Mouse (Mus musculus) hindbrain, embryonic 15.5 days (tissue): ENCODE measurements around the gene Krt36. TPM values are rescaled to one million over a fixed set of nuclear protein-coding genes. Genes with fewer than 3 reads are reported as not detected.
A peak's percentile ranks its signal among the peaks of the same experiment; 100 is the strongest.

Experiments used
- ATAC-seq: fragments of 200-750 bp; cut with Nextera tagmentation; 2 replicates; pipeline ENCODE4 v1.8.0; 2017; ENCODE audit warnings: low read depth, moderate number of reproducible peaks, moderate TSS enrichment; ENCODE audit not compliant: low FRiP score
- H3K27ac ChIP-seq: fragments of 300-500 bp; sonication (generic); replicated peaks from 2 replicates; pipeline ENCODE4 v1.5.1; 2015; ENCODE audit warnings: mild to moderate bottlenecking, inconsistent platforms
- H3K27me3 ChIP-seq: fragments of 300-500 bp; sonication (generic); 2 replicates; pipeline ENCODE4 v1.6.1; 2015; ENCODE audit warnings: control low read depth, inconsistent platforms
- H3K36me3 ChIP-seq: fragments of 300-500 bp; sonication (generic); 2 replicates; pipeline ENCODE4 v1.6.1; 2015; ENCODE audit warnings: control low read depth, inconsistent platforms
- H3K4me1 ChIP-seq: fragments of 300-500 bp; sonication (generic); replicated peaks from 2 replicates; pipeline ENCODE4 v1.6.1; 2015; ENCODE audit warnings: control low read depth, inconsistent platforms
- H3K4me2 ChIP-seq: fragments of 300-500 bp; sonication (generic); 2 replicates; pipeline ENCODE4 v1.6.1; 2015; ENCODE audit warnings: moderate library complexity, mild to moderate bottlenecking, inconsistent platforms
- H3K4me3 ChIP-seq: fragments of 300-500 bp; sonication (generic); 2 replicates; pipeline ENCODE4 v1.5.1; 2015; ENCODE audit warnings: mild to moderate bottlenecking, inconsistent platforms
- H3K9ac ChIP-seq: fragments of 300-500 bp; sonication (generic); 2 replicates; pipeline ENCODE4 v1.6.1; 2015; ENCODE audit warnings: inconsistent platforms
- H3K9me3 ChIP-seq: fragments of 300-500 bp; sonication (generic); 2 replicates; pipeline ENCODE4 v1.6.1; 2016; ENCODE audit warnings: control low read depth, inconsistent platforms
- WGBS: fragments of 180-500 bp; shearing (Covaris S2); methylation state at CpG from one replicate; pipeline ENCODE4 v1.1.7; 2015; 5-methylcytosine and 5-hydroxymethylcytosine counted together
- polyA plus RNA-seq: library from polyadenylated mRNA; unstranded; fragments of >200 nt; fragmentation: Nextera tagmentation; extraction: Ambion mirVana; gene quantifications from 2 replicates; pipeline ENCODE4 v1.2.1, GENCODE M21; 2015

Krt36 gene
- polyA plus RNA-seq = not detected in 2 replicates

DNA sequence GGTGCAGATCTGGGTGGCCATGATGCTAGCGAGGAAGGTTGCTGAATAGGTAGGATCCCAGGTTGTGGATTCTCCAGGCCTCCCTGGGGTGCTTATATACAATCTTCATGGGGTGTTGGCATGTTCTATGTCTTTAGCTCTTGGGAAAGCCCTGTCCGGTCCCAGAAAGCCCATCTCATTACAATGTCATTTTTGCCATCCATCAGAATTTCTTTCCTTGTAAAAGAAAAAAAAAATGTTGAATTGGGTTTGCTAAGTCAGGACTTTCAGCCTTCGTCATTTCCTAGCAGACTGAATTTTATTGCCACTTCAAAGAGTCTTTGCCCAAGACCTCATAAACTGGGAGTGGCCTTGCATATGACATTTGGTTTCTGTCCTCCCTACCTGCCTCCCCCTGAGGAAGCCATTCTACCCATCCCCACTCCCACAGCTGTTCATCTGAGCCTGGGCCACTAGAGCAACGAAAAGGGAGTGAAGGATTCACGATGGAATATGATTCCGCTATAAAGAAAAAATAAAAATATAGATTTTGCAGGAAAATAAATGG lies at the start of gene Krt36:
Krt36 (minus strand) TSS at position 51 of the 547 bp plus-strand sequence.
- Histone ChIP-seq H3K4me2 (no peak within 1 kb of the TSS), H3K4me3 (no peak within 1 kb of the TSS), H3K36me3 (no peaks in the 10 kb centered on the region), H3K27me3 (no peaks in the 10 kb centered on the region), H3K9ac (no peak within 1 kb of the TSS), H3K27ac (no peak within 1 kb of the TSS), H3K4me1 (no peaks in the 10 kb centered on the region), H3K9me3 (no peaks in the 10 kb centered on the region)
- no peak for ATAC-seq
- WGBS = 93% methylated on average over 6 of the region's 6 CpGs

DNA sequence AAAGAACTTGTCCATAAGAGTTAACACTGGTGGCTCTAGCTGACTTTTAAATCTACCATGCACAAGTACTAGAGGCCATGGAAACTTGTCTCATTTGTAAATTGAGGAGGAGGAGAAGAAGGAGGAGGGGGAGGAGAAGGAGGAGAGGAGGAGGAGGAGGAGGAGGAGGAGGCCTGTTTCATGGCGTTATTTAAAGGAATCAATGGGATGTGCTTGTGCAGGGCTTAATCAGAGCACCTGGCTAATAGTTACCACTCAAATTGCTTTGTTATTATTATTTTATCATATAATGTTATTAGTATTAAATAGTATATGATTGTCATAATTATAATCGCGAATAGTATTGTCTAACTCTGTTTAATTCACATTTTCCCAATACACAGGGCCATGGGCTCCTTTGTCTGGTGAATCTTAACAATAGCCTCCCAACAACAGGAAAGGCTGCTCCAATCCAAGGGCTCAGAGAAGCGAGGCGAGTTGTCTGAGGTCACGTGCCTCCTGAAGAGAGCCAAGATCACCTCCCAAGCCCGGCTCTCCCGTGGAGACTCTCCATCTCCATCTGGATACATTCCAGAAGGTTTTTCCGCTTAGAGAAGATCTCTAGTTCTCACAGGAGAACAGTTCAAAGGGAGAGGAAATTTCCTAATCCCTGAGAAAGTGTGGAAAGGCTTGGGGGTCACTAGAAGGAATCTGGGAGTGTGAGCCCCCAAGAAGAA lies 43.3 kb upstream of the Krt36 start, which contains the start of gene Krt19:
Krt19 (minus strand) TSS at position 51 of the 716 bp plus-strand sequence.
- Histone ChIP-seq H3K36me3 (no peaks in the 10 kb centered on the region), H3K4me2 (no peak within 1 kb of the TSS), H3K4me3 (no peak within 1 kb of the TSS), H3K27ac (no peak within 1 kb of the TSS), H3K4me1 (peaks cover 13% of the 10 kb centered on the region), H3K27me3 (peaks cover 31% of the 10 kb centered on the region), H3K9ac (no peak within 1 kb of the TSS), H3K9me3 (no peaks in the 10 kb centered on the region)
- 45% methylated on average over 9 of the region's 9 CpGs for WGBS
- ATAC-seq = no peak

DNA sequence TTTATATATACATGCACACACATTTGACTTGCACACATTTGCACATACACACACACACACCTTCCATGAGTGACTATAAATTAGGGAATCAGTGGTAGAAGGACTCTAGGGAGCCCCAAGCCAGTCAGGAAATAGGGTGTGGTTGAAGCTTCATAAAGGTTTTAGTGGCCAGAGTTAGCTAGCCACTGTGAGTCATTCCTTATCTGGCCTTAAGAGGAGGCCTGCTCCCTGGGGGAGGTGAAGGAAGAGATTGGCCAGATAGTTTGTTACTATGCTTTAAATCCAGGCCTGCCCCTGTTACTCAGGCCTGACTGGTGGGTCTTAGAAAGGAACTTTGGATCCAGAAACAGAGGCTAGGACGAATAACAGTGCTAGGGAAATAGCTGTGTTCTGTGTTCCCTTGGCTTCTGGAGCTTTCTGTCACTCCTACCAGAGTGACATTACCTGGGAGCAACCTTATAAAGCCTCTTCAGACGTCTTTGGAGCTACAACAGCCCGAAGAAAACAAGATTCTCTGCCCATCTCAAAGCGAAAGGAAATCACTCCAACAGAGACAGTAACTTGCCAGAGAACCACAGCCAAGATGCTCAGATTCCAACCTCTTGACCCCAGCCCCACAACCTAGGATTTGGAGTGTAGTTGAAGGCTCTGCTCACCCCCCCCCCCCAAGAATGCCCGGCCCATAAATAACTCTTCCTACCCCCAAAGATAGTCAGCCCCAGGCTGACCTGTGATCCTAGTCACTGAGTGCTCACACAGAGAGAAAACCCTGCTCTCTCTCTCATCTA lies 42.3 kb upstream of the Krt36 start:
- 80% methylated on average over 5 of the region's 5 CpGs for WGBS
- no peak overlapping the region for H3K4me2 ChIP-seq
- H3K4me1 ChIP-seq = peaks cover 13% of the 10 kb centered on the region
- no peak overlapping the region for H3K9ac ChIP-seq
- no peaks in the 10 kb centered on the region for H3K36me3 ChIP-seq
- no peak overlapping the region for H3K27ac ChIP-seq
- no peak for ATAC-seq
- no peaks in the 10 kb centered on the region for H3K9me3 ChIP-seq
- H3K4me3 ChIP-seq = no peak overlapping the region
- H3K27me3 ChIP-seq = peaks cover 32% of the 10 kb centered on the region

DNA sequence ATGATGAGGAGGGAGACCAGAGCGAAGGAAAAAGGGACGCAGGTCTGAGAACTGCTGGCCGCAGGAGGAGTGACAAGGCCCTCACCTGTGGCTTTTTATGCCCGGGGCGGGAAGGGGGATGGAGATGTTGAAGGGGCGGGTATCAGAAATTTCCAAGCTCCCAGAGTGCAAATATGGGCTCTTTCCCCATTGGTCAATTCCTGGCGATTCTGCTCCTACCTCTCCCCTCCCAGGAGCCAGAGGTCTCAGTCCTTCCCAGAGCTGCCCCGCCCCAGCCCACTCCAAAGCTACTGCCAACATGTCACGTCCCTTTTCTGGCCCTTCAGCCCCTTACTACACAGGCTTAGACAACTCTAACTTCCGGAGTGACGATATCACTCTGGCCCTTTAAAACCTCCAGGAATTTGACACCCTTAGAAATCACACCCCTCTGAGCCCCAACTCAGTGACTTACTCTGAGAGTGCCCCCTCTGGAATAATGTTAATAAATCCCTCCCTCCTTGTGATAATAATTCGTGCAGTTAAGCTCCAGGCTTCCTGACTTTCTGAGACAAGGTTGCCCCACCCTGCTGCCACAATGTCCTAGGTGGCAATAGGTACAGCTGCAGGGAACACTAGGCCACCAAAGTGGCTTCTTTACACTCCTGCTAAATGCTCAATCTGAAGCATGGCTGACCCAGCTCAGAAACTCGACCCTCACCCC lies 40.6 kb upstream of the Krt36 start:
- Histone ChIP-seq H3K36me3 (no peaks in the 10 kb centered on the region), H3K27ac (no peak overlapping the region), H3K4me2 (peak overlapping the region; percentile 56), H3K9me3 (no peaks in the 10 kb centered on the region), H3K4me1 (peaks cover 13% of the 10 kb centered on the region), H3K27me3 (peaks cover 32% of the 10 kb centered on the region), H3K4me3 (peak overlapping the region; percentile 26), H3K9ac (no peak overlapping the region)
- no peak for ATAC-seq
- WGBS = 9% methylated on average over 13 of the region's 13 CpGs

GRCm38 (mm10) chr11:100145104-100145503 lies 39.7 kb upstream of the Krt36 start:
- H3K36me3 ChIP-seq = no peaks in the 10 kb centered on the region
- peaks cover 13% of the 10 kb centered on the region for H3K4me1 ChIP-seq
- peak overlapping the region; percentile 56 for H3K4me2 ChIP-seq
- no peaks in the 10 kb centered on the region for H3K9me3 ChIP-seq
- no peak overlapping the region for H3K27ac ChIP-seq
- peak overlapping the region; percentile 26 for H3K4me3 ChIP-seq
- 1% methylated on average over 20 of the region's 20 CpGs for WGBS
- ATAC-seq = no peak
- H3K27me3 ChIP-seq = peaks cover 32% of the 10 kb centered on the region
- H3K9ac ChIP-seq = no peak overlapping the region

DNA sequence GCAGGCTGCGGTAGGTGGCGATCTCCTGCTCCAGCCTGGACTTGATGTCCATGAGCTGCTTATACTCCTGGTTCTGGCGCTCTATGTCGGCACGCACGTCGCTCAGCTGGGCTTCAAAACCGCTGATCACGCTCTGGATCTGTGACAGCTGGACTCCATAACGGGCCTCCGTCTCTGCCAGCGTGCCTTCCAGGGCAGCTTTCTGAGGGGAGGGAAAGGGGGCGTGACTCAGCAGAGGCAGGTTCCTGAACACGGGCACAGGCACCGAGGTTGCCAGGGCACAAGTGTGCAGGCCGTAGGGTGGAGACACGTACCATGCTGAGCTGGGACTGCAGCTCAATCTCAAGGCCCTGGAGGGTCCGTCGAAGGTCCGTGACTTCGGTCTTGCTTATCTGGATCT lies 35.5 kb upstream of the Krt36 start:
- H3K4me3 ChIP-seq = no peak overlapping the region
- no peak overlapping the region for H3K4me2 ChIP-seq
- H3K27me3 ChIP-seq = peaks cover 22% of the 10 kb centered on the region
- H3K9me3 ChIP-seq = no peaks in the 10 kb centered on the region
- no peak overlapping the region for H3K9ac ChIP-seq
- H3K36me3 ChIP-seq = no peaks in the 10 kb centered on the region
- H3K27ac ChIP-seq = no peak overlapping the region
- ATAC-seq = no peak
- 85% methylated on average over 21 of the region's 21 CpGs for WGBS
- H3K4me1 ChIP-seq = peaks cover 17% of the 10 kb centered on the region

DNA sequence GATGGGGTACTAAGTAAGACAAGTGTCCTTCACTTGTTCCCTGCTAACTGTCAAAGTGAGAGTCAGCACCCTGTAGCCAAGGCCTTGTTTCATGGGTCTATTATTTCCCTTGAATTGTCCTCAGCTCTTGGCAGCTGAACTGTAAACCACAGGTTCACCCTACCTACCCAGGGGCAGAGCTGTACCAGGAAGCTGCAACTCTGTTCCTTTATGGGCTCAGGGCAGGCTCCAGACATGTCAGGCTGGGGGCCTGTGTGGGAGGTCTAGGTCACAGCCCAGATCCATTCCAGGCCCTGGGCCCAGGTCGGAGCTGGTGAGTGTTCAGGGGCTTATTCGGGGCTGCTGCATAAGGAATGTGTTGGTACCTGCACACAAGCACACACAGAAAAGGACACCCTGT lies 34.0 kb upstream of the Krt36 start:
- Histone ChIP-seq H3K36me3 (no peaks in the 10 kb centered on the region), H3K27me3 (peaks cover 7% of the 10 kb centered on the region), H3K4me1 (peaks cover 6% of the 10 kb centered on the region; the same call in 1 of the 2 replicates), H3K4me3 (no peak overlapping the region), H3K27ac (no peak overlapping the region), H3K9me3 (no peaks in the 10 kb centered on the region), H3K9ac (no peak overlapping the region), H3K4me2 (no peak overlapping the region)
- 83% methylated on average over 2 of the region's 2 CpGs for WGBS
- no peak for ATAC-seq

DNA sequence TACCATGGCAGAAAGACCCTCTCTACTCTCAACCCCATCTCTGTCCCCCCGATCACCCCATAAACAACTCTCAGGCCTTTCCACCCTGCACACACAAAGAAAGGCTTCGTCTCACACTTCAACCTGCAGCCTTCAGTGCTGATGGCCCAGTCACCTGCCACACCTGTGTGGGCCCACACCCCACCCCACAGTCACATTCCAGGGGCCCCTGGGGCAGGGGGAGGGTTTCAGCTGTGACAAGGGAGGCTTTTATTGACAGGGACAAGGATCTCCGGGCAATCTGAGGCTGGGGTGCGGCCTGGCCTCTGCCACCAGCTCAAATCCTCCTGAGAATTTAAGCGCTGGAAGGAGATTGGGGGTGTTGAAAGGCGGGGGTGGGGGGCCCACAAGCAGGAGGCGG lies 33.4 kb upstream of the Krt36 start:
- no peak for ATAC-seq

GRCm38 (mm10) chr11:100137693-100138092 lies 32.3 kb upstream of the Krt36 start:
- peaks cover 6% of the 10 kb centered on the region; the same call in 1 of the 2 replicates for H3K4me1 ChIP-seq
- no peak overlapping the region for H3K4me2 ChIP-seq
- ATAC-seq = no peak
- H3K9me3 ChIP-seq = no peaks in the 10 kb centered on the region
- no peak overlapping the region for H3K4me3 ChIP-seq
- no peak overlapping the region for H3K27ac ChIP-seq
- H3K36me3 ChIP-seq = no peaks in the 10 kb centered on the region
- 24% methylated on average over 5 of the region's 5 CpGs for WGBS
- no peaks in the 10 kb centered on the region for H3K27me3 ChIP-seq
- H3K9ac ChIP-seq = no peak overlapping the region

More for the DNA sequence above, 33.4 kb upstream of the Krt36 start:
- H3K4me3 ChIP-seq = no peak overlapping the region
- no peak overlapping the region for H3K4me2 ChIP-seq
- H3K9me3 ChIP-seq = no peaks in the 10 kb centered on the region
- H3K9ac ChIP-seq = no peak overlapping the region
- no peak overlapping the region for H3K27ac ChIP-seq
- H3K4me1 ChIP-seq = peaks cover 6% of the 10 kb centered on the region; the same call in 1 of the 2 replicates
- 71% methylated on average over 7 of the region's 7 CpGs for WGBS
- peaks cover 1% of the 10 kb centered on the region; the same call in 1 of the 2 replicates for H3K27me3 ChIP-seq
- no peaks in the 10 kb centered on the region for H3K36me3 ChIP-seq

DNA sequence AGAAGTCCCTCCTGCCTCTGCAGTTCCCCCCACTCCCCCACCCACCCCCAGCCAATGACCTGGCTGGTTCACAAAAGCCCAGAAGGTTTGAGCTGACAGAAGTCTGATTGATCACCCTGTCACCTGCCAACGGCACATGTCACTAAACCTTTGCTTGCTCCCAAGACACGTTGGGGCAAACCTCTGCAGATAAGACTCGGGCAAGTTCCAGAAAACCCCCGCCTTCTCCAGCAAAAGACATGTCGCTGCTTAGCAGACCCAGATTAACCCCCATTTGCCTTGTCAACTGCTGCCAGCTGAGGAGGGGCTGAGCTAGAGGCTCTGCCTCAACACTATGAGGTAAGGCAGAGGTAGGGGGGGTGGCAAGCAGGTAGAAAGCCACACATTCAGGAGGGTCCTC lies 31.1 kb upstream of the Krt36 start:
- Histone ChIP-seq H3K9ac (no peak overlapping the region), H3K4me1 (peaks cover 6% of the 10 kb centered on the region; the same call in 1 of the 2 replicates), H3K27ac (no peak overlapping the region), H3K36me3 (no peaks in the 10 kb centered on the region), H3K4me3 (no peak overlapping the region), H3K9me3 (no peaks in the 10 kb centered on the region), H3K27me3 (no peaks in the 10 kb centered on the region), H3K4me2 (no peak overlapping the region)
- no peak for ATAC-seq
- WGBS = 30% methylated on average over 5 of the region's 5 CpGs

DNA sequence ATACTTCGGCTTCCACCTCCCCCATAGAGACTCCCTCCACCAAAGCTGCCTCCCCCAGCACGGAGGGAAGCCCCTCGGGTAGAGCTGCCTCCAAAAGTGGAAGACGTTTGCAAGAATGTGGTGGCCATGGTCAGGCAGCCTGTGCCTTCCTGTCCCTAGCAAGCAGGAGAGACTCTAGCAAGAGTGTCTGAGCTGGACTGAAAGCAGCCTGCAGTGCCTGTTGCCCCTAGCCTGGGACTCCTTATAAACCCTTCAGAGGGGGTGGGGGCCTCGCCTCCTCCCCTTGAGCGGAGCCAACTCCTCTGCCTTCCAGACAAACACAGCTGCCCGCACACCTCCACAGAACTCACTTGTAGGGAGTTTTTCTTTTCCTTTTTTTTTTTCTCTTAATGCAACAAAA lies 30.3 kb upstream of the Krt36 start, which contains the start of gene Krt15:
Krt15 (minus strand) TSS at position 198 of the 400 bp plus-strand sequence.
- Histone ChIP-seq H3K9me3 (no peaks in the 10 kb centered on the region), H3K9ac (no peak within 1 kb of the TSS), H3K4me2 (no peak within 1 kb of the TSS), H3K27ac (no peak within 1 kb of the TSS), H3K4me1 (peaks cover 6% of the 10 kb centered on the region; the same call in 1 of the 2 replicates), H3K4me3 (no peak within 1 kb of the TSS), H3K27me3 (no peaks in the 10 kb centered on the region), H3K36me3 (no peaks in the 10 kb centered on the region)
- ATAC-seq = no peak
- WGBS = 66% methylated on average over 7 of the region's 7 CpGs
